Mouse (Mus musculus): ENCODE results near the gene Cds1.

DNA sequence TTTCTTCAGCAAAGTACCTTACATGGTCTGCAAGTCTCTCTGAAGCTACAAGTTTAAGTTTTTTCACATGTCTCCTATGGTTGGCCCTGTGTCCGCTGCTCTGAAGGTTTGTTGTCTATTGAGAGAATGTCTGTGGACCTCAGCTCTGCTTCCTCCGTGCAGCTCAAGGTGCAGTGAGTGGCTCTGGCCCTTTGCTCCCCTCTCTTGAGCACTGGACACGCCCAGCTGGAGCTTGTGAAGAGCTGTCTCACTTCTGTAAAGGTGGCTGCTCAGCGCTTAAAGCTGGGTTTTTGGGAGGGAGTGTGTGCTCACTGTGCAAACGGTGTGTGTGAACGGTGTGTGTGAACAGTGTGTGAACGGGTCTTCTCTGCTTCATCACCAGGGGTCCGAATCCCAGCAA, 56.1 kb downstream of the Cds1 start:
- TF ChIP-seq CTCF (IDR thresholded peaks at IDR 0.05; ENCODE audit: insufficient read depth, low read length) (no peak), POLR2A (IDR thresholded peaks at IDR 0.05; ENCODE audit: borderline replicate concordance, extremely low read depth, low read depth, low read length) (no peak)
